Mouse (Mus musculus): ENCODE measurements around the gene Cd24a. TPM values are rescaled to one million over a fixed set of nuclear protein-coding genes. Genes with fewer than 3 reads are reported as not detected.

The Cd24a gene
- polyA plus RNA-seq, 1 experiment from 2014 or later, result 698 TPM

DNA sequence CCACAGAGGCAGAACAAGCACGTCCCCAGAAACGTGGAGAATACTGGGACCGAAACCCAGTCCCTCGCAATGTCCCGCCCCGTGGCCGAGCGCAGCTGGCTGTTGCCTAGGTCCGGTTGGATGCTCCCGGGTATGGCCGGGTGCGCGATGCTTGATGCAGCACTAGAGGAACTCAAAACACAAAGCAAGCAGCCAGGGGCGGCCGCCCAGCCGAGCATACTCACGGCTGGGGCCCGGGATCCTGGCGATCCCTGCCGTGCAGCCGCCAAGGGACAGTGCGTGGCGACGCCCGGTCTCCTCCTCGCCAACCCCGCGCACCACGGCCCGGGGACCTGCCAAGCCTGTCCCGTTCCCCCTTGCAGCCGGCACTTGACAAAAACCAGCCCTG, 276 bp downstream of the Cd24a start:
- ATAC-seq (ENCODE audit: insufficient read depth, low FRiP score, low TSS enrichment), result peak; percentile 58
- WGBS, result 0% methylated on average over 32 of the region's 32 CpGs

DNA sequence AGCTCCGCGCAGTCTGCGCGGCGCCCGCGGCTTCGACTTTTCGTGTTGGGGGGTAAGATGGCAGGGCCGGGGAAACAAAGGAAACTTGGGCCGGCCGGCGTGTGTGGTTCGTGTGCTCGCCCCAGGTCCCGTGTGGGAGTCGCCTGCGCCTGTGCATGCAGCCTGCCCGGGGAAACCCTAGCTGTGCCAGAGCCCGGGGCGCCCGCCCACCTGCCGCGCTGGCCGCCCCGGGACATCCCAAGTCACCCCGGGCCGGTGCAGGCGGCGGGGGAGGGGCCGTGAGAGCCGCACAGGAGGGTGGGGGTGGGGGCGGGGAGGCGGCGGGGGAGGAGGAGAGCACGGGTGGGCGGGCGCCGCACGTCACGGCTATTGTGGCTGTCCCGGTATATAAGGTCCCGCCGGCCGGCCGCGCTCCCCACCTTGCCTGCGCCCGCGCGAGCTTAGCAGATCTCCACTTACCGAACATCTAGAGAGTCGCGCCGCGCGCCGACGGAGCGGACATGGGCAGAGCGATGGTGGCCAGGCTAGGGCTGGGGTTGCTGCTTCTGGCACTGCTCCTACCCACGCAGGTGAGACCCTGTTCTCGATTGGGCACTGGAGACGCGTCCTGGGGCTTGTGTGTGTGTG, 783 bp downstream of the Cd24a start:
- Histone ChIP-seq H3K9me3 (ENCODE audit: control insufficient read depth, low read length) (no peaks in the 10 kb centered on the region), H3K27me3 (ENCODE audit: control insufficient read depth, insufficient read depth, low read length) (no peaks in the 10 kb centered on the region), H3K36me3 (ENCODE audit: control insufficient read depth, insufficient read depth, low read length) (peaks cover 3% of the 10 kb centered on the region; the same call in 1 of the 2 replicates), H3K9ac (ENCODE audit: low read length) (peak overlapping the region; percentile 98), H3K4me1 (ENCODE audit: control insufficient read depth, insufficient read depth, low read length) (peaks cover 4% of the 10 kb centered on the region; the same call in 1 of the 2 replicates), H3K27ac (ENCODE audit: low read depth, low read length) (peak overlapping the region; percentile 99), H3K4me2 (ENCODE audit: low read depth) (peak overlapping the region; percentile 85), H3K4me3 (ENCODE audit: low read depth, low read length) (peak overlapping the region; percentile 88)
- peak; percentile 85 for ATAC-seq (ENCODE audit: insufficient read depth, low FRiP score, low TSS enrichment)
- WGBS, result 0% methylated on average over 48 of the region's 65 CpGs
- DNase-seq (ENCODE audit: low spot score), result peak; percentile 90

More for the DNA sequence above, 276 bp downstream of the Cd24a start:
- Histone ChIP-seq H3K4me1 (ENCODE audit: control insufficient read depth, insufficient read depth, low read length) (peaks cover 4% of the 10 kb centered on the region; the same call in 1 of the 2 replicates), H3K9ac (ENCODE audit: low read length) (peak overlapping the region; percentile 98), H3K27me3 (ENCODE audit: control insufficient read depth, insufficient read depth, low read length) (no peaks in the 10 kb centered on the region), H3K4me3 (ENCODE audit: low read depth, low read length) (peak overlapping the region; percentile 88), H3K9me3 (ENCODE audit: control insufficient read depth, low read length) (no peaks in the 10 kb centered on the region), H3K4me2 (ENCODE audit: low read depth) (peak overlapping the region; percentile 85), H3K27ac (ENCODE audit: low read depth, low read length) (peak overlapping the region; percentile 99), H3K36me3 (ENCODE audit: control insufficient read depth, insufficient read depth, low read length) (0 out of 2 replicates have a peak, but pooled peaks cover 2% of the 10 kb centered on the region)
- peak; percentile 84 for DNase-seq (ENCODE audit: low spot score)

DNA sequence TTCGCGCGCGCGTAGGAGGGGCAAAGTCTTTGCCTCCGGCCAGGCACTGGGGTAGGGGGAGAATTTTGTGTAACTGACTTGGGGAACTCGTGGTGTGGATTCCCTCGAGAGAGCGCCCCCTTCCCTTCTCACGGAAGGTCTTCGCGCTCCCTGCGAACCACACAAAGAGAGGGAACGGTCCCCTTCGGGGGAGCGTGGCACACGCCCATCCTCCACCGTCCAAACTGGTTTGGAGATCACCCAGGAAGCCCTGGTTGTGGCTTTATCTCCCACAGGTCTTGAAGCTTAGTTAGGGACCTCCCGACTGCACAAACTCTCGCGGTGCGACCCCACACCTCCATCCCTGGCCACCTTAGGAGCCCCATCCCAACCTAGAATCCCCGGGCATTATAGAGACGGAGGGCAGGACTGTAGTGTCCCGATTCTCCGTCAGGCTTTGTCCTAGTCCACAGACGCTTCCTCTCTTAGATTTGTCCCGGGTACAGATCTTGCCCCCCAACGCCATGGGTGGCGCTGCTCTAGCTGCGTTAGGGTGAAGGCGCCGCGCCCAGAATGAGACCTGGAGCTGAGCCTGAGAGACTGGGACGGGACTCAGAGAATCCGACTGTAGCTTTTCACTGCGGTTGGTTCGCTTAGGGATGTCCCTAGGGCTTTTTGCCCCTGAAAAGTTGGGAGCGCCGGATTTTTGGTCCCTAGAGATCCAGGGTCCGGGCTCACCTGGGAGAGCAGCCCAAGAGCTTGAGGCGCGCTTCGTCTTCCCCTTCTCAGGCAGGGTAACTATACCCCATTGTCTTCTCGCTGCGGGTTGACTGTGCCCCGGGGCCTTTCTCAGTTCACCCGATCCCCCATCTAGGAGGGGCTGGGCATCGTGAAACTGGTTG, 1.5 kb downstream of the Cd24a start:
- H3K27ac ChIP-seq (ENCODE audit: low read depth, low read length), result peak overlapping the region; percentile 99
- peak; percentile 20 for ATAC-seq (ENCODE audit: insufficient read depth, low FRiP score, low TSS enrichment)
- under 1% methylated on average over 49 of the region's 49 CpGs for WGBS

DNA sequence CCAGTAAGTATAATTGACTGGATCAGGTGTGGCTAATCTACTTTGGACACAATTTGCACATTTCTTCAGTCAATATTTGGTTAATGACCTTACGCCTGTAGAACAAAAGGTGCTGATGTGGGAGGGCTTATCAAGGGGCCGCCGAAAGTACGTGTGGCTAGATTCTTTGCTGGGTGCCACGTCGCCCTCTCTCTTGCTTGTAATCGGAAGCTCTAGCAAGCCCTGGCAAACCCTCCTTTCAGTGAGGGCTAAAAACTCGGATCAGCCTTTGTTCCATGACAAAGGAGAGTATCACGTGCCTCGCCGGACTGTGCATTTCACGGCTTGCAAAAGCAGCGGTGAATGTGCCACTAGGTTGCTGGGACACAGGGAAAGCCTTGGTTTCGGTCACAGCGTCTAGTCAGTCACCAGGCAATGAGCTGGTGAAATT, 2.6 kb downstream of the Cd24a start:
- Histone ChIP-seq H3K9me3 (ENCODE audit: control insufficient read depth, low read length) (no peaks in the 10 kb centered on the region), H3K4me2 (ENCODE audit: low read depth) (peak overlapping the region; percentile 85), H3K9ac (ENCODE audit: low read length) (peak overlapping the region; percentile 98), H3K27ac (ENCODE audit: low read depth, low read length) (peak overlapping the region; percentile 99), H3K4me1 (ENCODE audit: control insufficient read depth, insufficient read depth, low read length) (peaks cover 4% of the 10 kb centered on the region; the same call in 1 of the 2 replicates), H3K27me3 (ENCODE audit: control insufficient read depth, insufficient read depth, low read length) (no peaks in the 10 kb centered on the region), H3K4me3 (ENCODE audit: low read depth, low read length) (peak overlapping the region; percentile 88), H3K36me3 (ENCODE audit: control insufficient read depth, insufficient read depth, low read length) (peaks cover 7% of the 10 kb centered on the region)
- ATAC-seq (ENCODE audit: insufficient read depth, low FRiP score, low TSS enrichment) (peak; percentile 29), DNase-seq (ENCODE audit: low spot score) (peak; percentile 86)
- under 1% methylated on average over 15 of the region's 15 CpGs for WGBS

More for the DNA sequence above, 1.5 kb downstream of the Cd24a start:
- no peaks in the 10 kb centered on the region for H3K9me3 ChIP-seq (ENCODE audit: control insufficient read depth, low read length)
- DNase-seq (ENCODE audit: low spot score), result peak; percentile 78
- peak overlapping the region; percentile 85 for H3K4me2 ChIP-seq (ENCODE audit: low read depth)
- no peaks in the 10 kb centered on the region for H3K27me3 ChIP-seq (ENCODE audit: control insufficient read depth, insufficient read depth, low read length)
- peaks cover 6% of the 10 kb centered on the region for H3K36me3 ChIP-seq (ENCODE audit: control insufficient read depth, insufficient read depth, low read length)
- H3K4me3 ChIP-seq (ENCODE audit: low read depth, low read length), result peak overlapping the region; percentile 88
- peaks cover 4% of the 10 kb centered on the region; the same call in 1 of the 2 replicates for H3K4me1 ChIP-seq (ENCODE audit: control insufficient read depth, insufficient read depth, low read length)
- H3K9ac ChIP-seq (ENCODE audit: low read length), result peak overlapping the region; percentile 98

DNA sequence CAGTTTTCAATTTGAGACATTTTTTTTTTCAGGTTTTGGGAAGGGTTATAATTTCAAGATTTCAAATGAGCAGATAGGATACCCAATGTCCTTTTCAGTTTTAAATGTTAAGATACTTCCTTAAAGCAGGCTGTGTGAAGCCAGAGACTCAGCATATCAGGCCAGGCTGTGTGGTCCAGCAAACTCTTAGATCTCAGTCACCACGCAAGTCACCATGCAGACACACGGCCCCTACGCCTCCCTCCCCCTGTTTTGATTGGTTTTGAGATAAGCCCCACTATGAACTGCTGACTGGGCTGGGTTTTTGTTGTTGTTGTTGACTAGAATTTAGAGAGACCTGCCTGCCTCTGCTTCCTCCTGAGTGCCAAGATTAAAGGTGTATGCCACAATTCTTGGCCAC, 3.2 kb downstream of the Cd24a start:
- Histone ChIP-seq H3K9ac (ENCODE audit: low read length) (peak overlapping the region; percentile 98), H3K4me2 (ENCODE audit: low read depth) (peak overlapping the region; percentile 85), H3K27ac (ENCODE audit: low read depth, low read length) (peak overlapping the region; percentile 99), H3K36me3 (ENCODE audit: control insufficient read depth, insufficient read depth, low read length) (peaks cover 7% of the 10 kb centered on the region), H3K27me3 (ENCODE audit: control insufficient read depth, insufficient read depth, low read length) (no peaks in the 10 kb centered on the region), H3K9me3 (ENCODE audit: control insufficient read depth, low read length) (no peaks in the 10 kb centered on the region), H3K4me1 (ENCODE audit: control insufficient read depth, insufficient read depth, low read length) (peaks cover 4% of the 10 kb centered on the region; the same call in 1 of the 2 replicates), H3K4me3 (ENCODE audit: low read depth, low read length) (peak overlapping the region; percentile 88)
- ATAC-seq (ENCODE audit: insufficient read depth, low FRiP score, low TSS enrichment) (no peak), DNase-seq (ENCODE audit: low spot score) (peak; percentile 17)
- WGBS, result 70% methylated on average over 3 of the region's 3 CpGs

DNA sequence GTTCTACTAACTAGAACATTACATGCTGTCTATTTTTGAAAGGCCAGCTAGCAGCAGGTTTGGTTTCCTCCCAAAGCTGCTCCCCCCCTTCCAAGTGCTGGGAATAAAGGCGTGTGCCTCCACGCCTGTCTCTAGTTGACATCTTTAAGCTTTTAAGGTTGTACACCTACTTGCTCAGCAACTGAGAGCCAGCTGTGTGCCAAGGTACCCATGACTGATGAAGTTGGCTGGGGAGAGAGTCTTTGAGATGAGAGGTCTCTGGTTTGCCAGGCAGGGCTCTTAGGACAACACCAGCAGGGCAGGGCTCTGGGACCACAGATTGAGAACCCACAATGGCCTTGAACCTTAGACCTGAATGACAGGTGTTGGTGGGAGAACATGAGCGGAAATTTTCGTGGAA, 6.5 kb downstream of the Cd24a start:
- ATAC-seq (ENCODE audit: insufficient read depth, low FRiP score, low TSS enrichment), result no peak
- Histone ChIP-seq H3K9me3 (ENCODE audit: control insufficient read depth, low read length) (no peaks in the 10 kb centered on the region), H3K36me3 (ENCODE audit: control insufficient read depth, insufficient read depth, low read length) (peaks cover 7% of the 10 kb centered on the region), H3K27ac (ENCODE audit: low read depth, low read length) (no peak overlapping the region), H3K9ac (ENCODE audit: low read length) (no peak overlapping the region), H3K4me3 (ENCODE audit: low read depth, low read length) (no peak overlapping the region), H3K27me3 (ENCODE audit: control insufficient read depth, insufficient read depth, low read length) (no peaks in the 10 kb centered on the region), H3K4me1 (ENCODE audit: control insufficient read depth, insufficient read depth, low read length) (no peaks in the 10 kb centered on the region), H3K4me2 (ENCODE audit: low read depth) (no peak overlapping the region)
- WGBS, result 86% methylated on average over 4 of the region's 4 CpGs
- DNase-seq (ENCODE audit: low spot score), result no peak

DNA sequence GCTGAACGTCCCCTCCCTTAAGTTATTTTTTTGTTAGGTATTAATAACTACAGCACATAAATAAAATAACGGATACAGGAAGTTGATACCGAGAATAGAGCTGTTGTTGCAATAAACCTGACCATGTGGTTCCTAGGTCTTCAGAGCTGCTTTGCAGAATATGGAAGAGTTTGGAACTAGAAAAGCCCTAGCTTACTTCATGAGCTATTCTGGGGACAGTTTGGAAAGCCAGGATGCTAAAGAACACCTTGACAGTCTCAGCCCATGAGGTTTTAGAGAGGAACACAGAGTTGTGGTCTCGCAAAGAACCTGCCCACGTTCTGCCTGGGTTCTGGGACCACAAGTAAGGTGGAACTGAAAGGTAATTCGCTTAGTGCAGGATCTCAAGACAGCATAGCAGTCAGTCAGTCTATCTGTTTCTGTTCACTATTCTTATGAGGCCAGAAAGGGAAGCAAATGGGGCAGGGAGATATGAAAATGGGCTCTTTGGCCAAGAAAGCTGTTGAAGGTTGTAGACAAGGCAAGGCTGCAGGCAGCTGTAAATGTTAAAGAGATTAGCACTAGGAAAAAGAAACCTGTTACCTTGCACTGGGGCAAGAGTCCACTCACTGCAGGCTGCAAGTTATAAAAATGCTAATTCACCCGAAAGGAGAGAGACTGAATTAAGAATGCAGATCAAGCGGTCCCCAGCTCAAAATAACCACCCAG, 10.5 kb downstream of the Cd24a start:
- no peak overlapping the region for H3K9ac ChIP-seq (ENCODE audit: low read length)
- H3K36me3 ChIP-seq (ENCODE audit: control insufficient read depth, insufficient read depth, low read length), result peaks cover 5% of the 10 kb centered on the region
- no peaks in the 10 kb centered on the region for H3K4me1 ChIP-seq (ENCODE audit: control insufficient read depth, insufficient read depth, low read length)
- 73% methylated on average over 8 of the region's 8 CpGs for WGBS
- DNase-seq (ENCODE audit: low spot score) (no peak), ATAC-seq (ENCODE audit: insufficient read depth, low FRiP score, low TSS enrichment) (no peak)
- no peak overlapping the region for H3K4me3 ChIP-seq (ENCODE audit: low read depth, low read length)
- no peak overlapping the region for H3K27ac ChIP-seq (ENCODE audit: low read depth, low read length)
- H3K9me3 ChIP-seq (ENCODE audit: control insufficient read depth, low read length), result no peaks in the 10 kb centered on the region
- H3K4me2 ChIP-seq (ENCODE audit: low read depth), result no peak overlapping the region
- no peaks in the 10 kb centered on the region for H3K27me3 ChIP-seq (ENCODE audit: control insufficient read depth, insufficient read depth, low read length)

DNA sequence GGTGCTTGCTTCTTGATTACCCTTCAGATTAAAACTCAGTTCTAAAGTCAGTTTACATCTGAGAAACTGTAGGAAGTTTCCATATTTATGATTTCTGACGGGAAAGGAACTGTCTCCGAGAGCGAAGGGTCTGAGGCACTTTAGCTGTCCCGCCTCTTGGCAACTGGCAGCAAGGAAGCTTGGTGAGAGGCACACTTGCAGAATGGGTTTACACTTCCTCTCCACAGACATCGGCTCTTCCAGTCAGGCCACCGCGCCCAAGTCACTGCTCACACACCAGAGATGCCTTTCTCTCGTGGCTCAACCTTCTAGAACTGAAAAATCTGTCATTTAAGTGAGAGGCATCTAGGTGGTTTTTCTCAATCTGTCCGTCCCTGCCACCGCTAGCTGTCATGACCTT, 13.4 kb downstream of the Cd24a start:
- Histone ChIP-seq H3K27me3 (ENCODE audit: control insufficient read depth, insufficient read depth, low read length) (no peaks in the 10 kb centered on the region), H3K27ac (ENCODE audit: low read depth, low read length) (no peak overlapping the region), H3K4me1 (ENCODE audit: control insufficient read depth, insufficient read depth, low read length) (no peaks in the 10 kb centered on the region), H3K9me3 (ENCODE audit: control insufficient read depth, low read length) (no peaks in the 10 kb centered on the region), H3K4me3 (ENCODE audit: low read depth, low read length) (no peak overlapping the region), H3K9ac (ENCODE audit: low read length) (no peak overlapping the region), H3K4me2 (ENCODE audit: low read depth) (no peak overlapping the region), H3K36me3 (ENCODE audit: control insufficient read depth, insufficient read depth, low read length) (no peaks in the 10 kb centered on the region)
- DNase-seq (ENCODE audit: low spot score) (no peak), ATAC-seq (ENCODE audit: insufficient read depth, low FRiP score, low TSS enrichment) (no peak)
- 89% methylated on average over 10 of the region's 10 CpGs for WGBS
